Mouse (Mus musculus): Measurements from ENCODE around the gene Mdfi. TPM values are rescaled to one million over a fixed set of nuclear protein-coding genes. Genes with fewer than 3 reads are reported as not detected.

The Mdfi gene
- polyA plus RNA-seq, 3 experiments from 2014 or later = not detected

Other genes with a start within 250 kb of the Mdfi start
- 10 to 100 TPM in 2 of 3 experiments, 1 to 10 TPM in 1; 9.1 to 12.3 (median 11.6) TPM for gene Bysl, start 223.2 kb downstream of the Mdfi start, polyA plus RNA-seq (2017; shearing (Covaris generic))
- gene Med20, start 223.1 kb downstream of the Mdfi start, polyA plus RNA-seq (2017; shearing (Covaris generic)) = 10 to 100 TPM; 27.6 to 32.3 (median 28.1) TPM
- gene Gm20517, start 223.1 kb downstream of the Mdfi start, polyA plus RNA-seq (2017; shearing (Covaris generic)) = under 1 TPM in 2 of 3 experiments, not detected in 1; 0.68 to 0.79 TPM
- under 1 TPM; 0.58 to 0.97 (median 0.70) TPM for gene Usp49, start 204.0 kb downstream of the Mdfi start, polyA plus RNA-seq (2017; shearing (Covaris generic))
- 100 to 1,000 TPM; 299 to 411 (median 338) TPM for gene Tomm6, start 146.3 kb downstream of the Mdfi start, polyA plus RNA-seq (2017; shearing (Covaris generic))
- not detected for gene Frs3, start 145.7 kb downstream of the Mdfi start, polyA plus RNA-seq (2017; shearing (Covaris generic))
- not detected for gene Gm21981, start 140.2 kb downstream of the Mdfi start, polyA plus RNA-seq (2017; shearing (Covaris generic))
- gene Prickle4, start 140.0 kb downstream of the Mdfi start, polyA plus RNA-seq (2017; shearing (Covaris generic)) = not detected
- gene Pgc, start 107.8 kb downstream of the Mdfi start, polyA plus RNA-seq (2017; shearing (Covaris generic)) = not detected
- 10 to 100 TPM in 1 of 3 experiments, 1 to 10 TPM in 2; 5.6 to 10.6 (median 6.5) TPM for gene Tfeb, start 97.7 kb downstream of the Mdfi start, polyA plus RNA-seq (2017; shearing (Covaris generic))
- gene Foxp4, start 90.0 kb upstream of the Mdfi start, polyA plus RNA-seq (2017; shearing (Covaris generic)) = 1 to 10 TPM; 1.9 to 5.7 (median 4.4) TPM
- not detected for gene 1700122O11Rik, start 203.6 kb upstream of the Mdfi start, polyA plus RNA-seq (2017; shearing (Covaris generic))

Data from inflammation-experienced regulatory T-cells, adult 6 months (primary cell).